Mouse (Mus musculus): ENCODE data around the gene Slc38a2.

DNA sequence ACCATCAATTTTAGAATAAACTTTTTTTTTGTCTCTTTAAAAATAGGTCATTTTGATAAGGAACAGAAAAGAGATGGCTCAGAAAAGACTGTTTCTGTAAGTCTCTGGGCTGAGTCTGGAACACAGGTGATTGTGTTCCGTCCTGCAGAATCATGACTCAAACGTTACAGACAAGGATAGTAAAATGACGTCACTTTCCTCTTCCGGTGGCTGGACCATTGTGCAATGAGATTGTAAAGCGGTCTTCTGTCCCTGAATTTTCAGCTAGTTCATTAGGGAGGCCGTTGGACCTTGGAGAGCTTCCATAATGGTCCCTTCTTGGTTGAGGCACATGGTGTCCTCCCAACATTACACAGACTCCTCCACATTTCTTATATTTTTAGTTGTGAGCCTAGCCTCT is 29.8 kb downstream of the Slc38a2 start:
- no peak for TF ChIP-seq CTCF (IDR thresholded peaks at IDR 0.05; ENCODE audit: extremely low read depth, insufficient read depth, low read length)
- TF ChIP-seq POLR2A (IDR thresholded peaks at IDR 0.05; ENCODE audit: extremely low read depth, insufficient read depth, low read length): no peak
